Mouse (Mus musculus): ENCODE measurements around the gene Acbd5.

The Acbd5 gene

GRCm38 (mm10) chr2:23068894-23069744, 1.2 kb downstream of the Acbd5 start:
- DNase-seq = peak; percentile 95 to 97

GRCm38 (mm10) chr2:23070491-23070890, 2.5 kb downstream of the Acbd5 start:
- no peak for DNase-seq

GRCm38 (mm10) chr2:23071406-23071805, 3.4 kb downstream of the Acbd5 start:
- DNase-seq = no peak

GRCm38 (mm10) chr2:23075846-23076245, 7.9 kb downstream of the Acbd5 start:
- DNase-seq = no peak

GRCm38 (mm10) chr2:23076783-23077182, 8.8 kb downstream of the Acbd5 start:
- DNase-seq = no peak

- DNase-seq = no peak
Measured at GRCm38 (mm10) chr2:23077693-23078092, 9.7 kb downstream of the Acbd5 start.

- no peak for DNase-seq
Measured at GRCm38 (mm10) chr2:23078588-23078987, 10.6 kb downstream of the Acbd5 start.

- DNase-seq = no peak
Measured at GRCm38 (mm10) chr2:23084540-23084939, 16.6 kb downstream of the Acbd5 start.

GRCm38 (mm10) chr2:23092216-23092615, 24.2 kb downstream of the Acbd5 start:
- DNase-seq = peak; percentile 15

GRCm38 (mm10) chr2:23097028-23097427, 29.1 kb downstream of the Acbd5 start:
- no peak for DNase-seq

- no peak for DNase-seq
Measured at GRCm38 (mm10) chr2:23102266-23102665, 34.3 kb downstream of the Acbd5 start.

- no peak for DNase-seq
Measured at GRCm38 (mm10) chr2:23119573-23119972, 51.6 kb downstream of the Acbd5 start.

GRCm38 (mm10) chr2:23155199-23155621, 87.2 kb downstream of the Acbd5 start:
- no peak for DNase-seq

GRCm38 (mm10) chr2:23155777-23156607, 88.0 kb downstream of the Acbd5 start, which contains the start of the genes Mastl and Yme1l1:
Mastl (minus strand) TSS chr2:23156024.
Yme1l1 (plus strand) TSS chr2:23156369.
- peak; percentile 96 to 99 for DNase-seq

GRCm38 (mm10) chr2:23156608-23157081, 88.7 kb downstream of the Acbd5 start:
- DNase-seq = no peak

All from thymus, postnatal 36 days (tissue).